Mouse (Mus musculus): ENCODE data around the gene Serpinb7. TPM values are rescaled to one million over a fixed set of nuclear protein-coding genes. Genes with fewer than 3 reads are reported as not detected.

Serpinb7 gene
- total RNA-seq (2021) = not detected
- long read RNA-seq, experiment 1 = 0 reads
- long read RNA-seq, experiment 2 = 0 reads

GRCm38 (mm10) chr1:107399355-107399754 is at the start of gene Serpinb7:
Gene Serpinb7 (plus strand): TSS chr1:107399655.
- DNase-seq (ENCODE audit: low spot score in 2 of 2) = no peak
- intact Hi-C loops (cut with DNase I) = no loop called here

GRCm38 (mm10) chr1:107350392-107350791 is 49.1 kb upstream of the Serpinb7 start:
- intact Hi-C loops (cut with DNase I) = no loop called here
- no peak for DNase-seq (ENCODE audit: low spot score in 2 of 2)

DNA sequence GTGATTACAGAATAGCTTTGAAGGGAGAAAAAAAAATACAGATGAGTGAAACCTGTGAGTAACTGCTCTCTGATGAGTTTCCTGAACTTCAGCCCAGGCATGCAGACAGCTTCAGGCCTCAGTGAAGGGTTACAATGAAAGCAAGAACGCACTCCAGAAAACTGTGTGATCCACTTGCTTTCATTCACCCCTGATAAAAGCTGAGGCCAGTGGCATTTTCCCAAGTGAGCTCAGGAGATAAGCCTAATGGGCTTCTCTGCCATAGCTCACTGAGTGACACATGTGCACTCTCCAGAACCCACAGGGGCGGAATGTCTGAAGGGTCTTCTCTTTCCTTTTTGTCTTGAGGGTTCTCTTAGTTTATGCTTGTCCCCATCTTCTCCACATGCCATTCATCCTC is 48.3 kb upstream of the Serpinb7 start:
- intact Hi-C loops (cut with DNase I) = no loop called here
- no peak for DNase-seq (ENCODE audit: low spot score in 2 of 2)

DNA sequence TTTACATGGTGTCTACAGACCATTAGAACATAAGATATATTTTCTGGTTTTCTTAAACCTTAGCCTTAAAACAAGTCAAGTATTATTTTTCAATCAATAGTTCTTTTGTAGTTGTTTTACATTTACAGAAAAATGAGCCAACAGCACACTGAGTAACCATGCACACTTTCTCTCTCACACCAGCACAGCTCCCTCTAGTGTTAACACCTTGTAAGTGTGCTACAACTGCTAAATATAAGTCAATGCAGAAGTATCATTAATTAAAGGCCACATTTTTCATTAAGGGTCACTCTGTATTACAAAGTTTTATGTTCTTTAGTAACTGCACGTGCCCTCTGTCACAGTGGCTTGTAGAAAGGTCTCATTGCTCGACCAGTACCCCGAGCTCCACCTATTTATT is 46.4 kb upstream of the Serpinb7 start:
- no peak for DNase-seq (ENCODE audit: low spot score in 2 of 2)
- intact Hi-C loops (cut with DNase I) = no loop called here

- intact Hi-C loops (cut with DNase I) = no loop called here
- DNase-seq (ENCODE audit: low spot score in 2 of 2) = no peak
Observed at GRCm38 (mm10) chr1:107360898-107361297, 38.6 kb upstream of the Serpinb7 start, which contains the start of gene Serpinb11. Gene Serpinb11 (plus strand): TSS chr1:107361198.

DNA sequence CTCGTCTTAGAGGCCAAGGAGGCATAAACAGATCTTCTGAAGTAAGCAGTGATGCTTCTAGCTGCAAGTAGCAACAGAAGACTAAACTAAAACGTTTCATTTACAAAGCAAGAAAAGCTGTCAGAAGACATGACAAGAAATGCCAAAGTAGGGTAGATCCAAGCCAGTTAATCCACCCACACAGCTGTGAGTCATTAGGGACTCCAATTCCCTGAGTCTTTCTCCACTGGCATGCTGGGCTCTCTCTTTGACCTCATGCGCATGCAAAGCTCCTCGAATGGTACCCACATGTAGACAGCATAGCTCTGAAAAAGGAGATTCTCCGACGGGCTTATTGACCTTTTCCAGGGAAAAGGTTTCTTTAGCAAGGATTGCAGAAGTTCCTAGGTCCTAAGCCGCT is 33.5 kb upstream of the Serpinb7 start:
- no peak for DNase-seq (ENCODE audit: low spot score in 2 of 2)

DNA sequence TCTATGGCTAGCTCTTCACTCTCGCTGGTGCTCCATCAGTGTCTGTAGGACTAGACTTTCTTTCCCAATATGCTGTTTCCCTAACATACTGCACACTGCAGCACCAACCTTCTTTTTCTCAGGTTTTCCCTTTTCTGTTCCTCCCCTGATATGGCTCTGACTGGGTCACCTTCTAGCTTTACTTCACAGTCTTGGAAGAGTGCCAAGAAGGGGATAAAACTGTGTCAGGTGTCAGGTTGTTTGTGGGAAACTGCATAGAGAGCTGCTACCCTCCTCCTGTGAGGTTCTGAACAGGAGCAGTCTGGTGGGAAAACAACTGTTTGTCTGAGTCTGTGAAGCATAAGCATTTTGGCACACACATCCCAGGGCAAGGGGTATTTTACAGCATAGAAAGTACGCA is 30.5 kb upstream of the Serpinb7 start:
- DNase-seq (ENCODE audit: low spot score in 2 of 2) = no peak

More for the DNA sequence above, 33.5 kb upstream of the Serpinb7 start:
- intact Hi-C loops (cut with DNase I) = no loop called here

GRCm38 (mm10) chr1:107376952-107377351 is 22.5 kb upstream of the Serpinb7 start:
- intact Hi-C loops (cut with DNase I) = no loop called here
- no peak for DNase-seq (ENCODE audit: low spot score in 2 of 2)

More for the DNA sequence above, 30.5 kb upstream of the Serpinb7 start:
- intact Hi-C loops (cut with DNase I) = no loop called here

DNA sequence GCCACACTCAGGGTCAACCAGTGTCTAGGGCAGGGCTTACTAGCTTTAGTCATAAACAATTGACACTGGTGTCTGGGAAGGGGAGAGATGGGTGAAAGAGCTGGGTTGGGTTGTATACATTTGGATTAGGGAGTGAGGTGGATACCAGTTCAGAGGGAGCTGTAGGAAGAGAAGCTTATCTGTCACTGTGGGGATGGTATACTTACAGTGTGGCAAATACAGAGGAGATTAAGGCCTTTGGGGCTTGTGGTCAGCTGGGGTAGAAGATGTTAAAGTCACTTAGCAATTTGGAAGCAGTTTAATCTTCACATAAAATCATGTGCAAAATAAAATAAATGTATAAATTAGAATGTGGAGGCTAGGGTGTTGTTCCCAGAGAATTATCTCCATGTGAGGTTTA is 21.1 kb upstream of the Serpinb7 start:
- no peak for DNase-seq (ENCODE audit: low spot score in 2 of 2)
- intact Hi-C loops (cut with DNase I) = no loop called here

DNA sequence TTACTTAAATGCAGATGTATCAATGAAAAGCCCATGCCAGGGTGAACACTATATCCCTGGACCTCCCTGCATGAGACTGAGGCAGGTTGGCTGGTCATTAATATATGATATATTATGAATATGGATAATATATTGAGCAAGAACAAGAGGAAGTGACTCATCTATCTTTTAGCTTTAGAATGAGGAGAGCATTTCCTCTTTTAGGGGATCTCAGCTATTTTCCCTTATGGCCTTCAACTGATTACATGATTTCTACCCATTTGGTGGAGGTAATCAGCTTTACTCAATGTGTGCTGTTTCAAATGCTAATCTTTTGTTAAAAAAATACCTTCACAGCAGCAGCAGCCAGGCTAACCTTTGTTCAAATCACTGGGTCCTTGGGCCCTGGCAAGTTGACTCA is 18.0 kb upstream of the Serpinb7 start:
- intact Hi-C loops (cut with DNase I) = no loop called here

GRCm38 (mm10) chr1:107382404-107382803 is 17.1 kb upstream of the Serpinb7 start:
- no peak for DNase-seq (ENCODE audit: low spot score in 2 of 2)
- intact Hi-C loops (cut with DNase I) = no loop called here

More for the DNA sequence above, 18.0 kb upstream of the Serpinb7 start:
- no peak for DNase-seq (ENCODE audit: low spot score in 2 of 2)

- DNase-seq (ENCODE audit: low spot score in 2 of 2) = no peak
- intact Hi-C loops (cut with DNase I) = no loop called here
Observed at GRCm38 (mm10) chr1:107384532-107384931, 14.9 kb upstream of the Serpinb7 start.

DNA sequence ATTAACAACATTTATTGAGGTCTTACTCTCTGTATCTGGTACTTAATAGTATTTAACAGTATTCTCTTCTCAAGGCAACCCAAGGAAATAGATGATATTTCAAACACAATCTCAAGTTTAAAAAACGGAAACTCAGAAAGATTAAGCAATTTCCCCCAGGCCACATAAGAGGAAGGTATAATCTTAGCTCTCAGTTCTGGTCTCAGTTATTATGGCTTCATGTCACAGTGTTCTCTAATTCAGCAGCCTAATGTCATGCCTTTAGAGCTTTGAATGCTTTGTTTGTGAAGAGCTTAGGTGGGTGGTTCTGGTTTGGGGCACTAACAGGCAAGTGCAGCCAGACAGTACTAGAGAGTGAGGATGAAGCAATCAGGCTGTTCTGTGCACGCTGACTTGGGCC is 9.7 kb upstream of the Serpinb7 start:
- intact Hi-C loops (cut with DNase I) = no loop called here
- DNase-seq (ENCODE audit: low spot score in 2 of 2) = no peak

DNA sequence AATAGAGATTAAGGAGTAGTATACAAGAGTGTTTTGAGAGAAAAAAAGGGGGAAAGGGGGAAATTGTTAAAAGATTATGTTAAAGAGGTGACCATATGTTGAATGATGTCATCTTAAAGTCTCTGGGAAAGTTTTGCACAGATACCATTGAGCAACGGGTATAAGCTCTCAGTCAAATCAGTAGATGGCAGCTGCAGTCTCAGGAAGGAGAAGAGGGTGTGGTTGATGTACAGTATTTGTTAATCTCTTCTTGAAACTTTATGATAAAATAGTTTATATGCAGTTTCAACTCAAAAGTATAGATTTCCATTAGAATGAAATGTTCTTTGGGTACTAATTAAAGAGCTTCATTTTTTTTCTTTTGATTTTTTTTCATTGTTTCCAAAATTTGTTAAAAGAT is 2.0 kb upstream of the Serpinb7 start:
- DNase-seq (ENCODE audit: low spot score in 2 of 2) = no peak

GRCm38 (mm10) chr1:107402082-107402481 is 2.6 kb downstream of the Serpinb7 start:
- no peak for DNase-seq (ENCODE audit: low spot score in 2 of 2)
- intact Hi-C loops (cut with DNase I) = no loop called here

More for the DNA sequence above, 2.0 kb upstream of the Serpinb7 start:
- intact Hi-C loops (cut with DNase I) = no loop called here

- intact Hi-C loops (cut with DNase I) = no loop called here
Observed at GRCm38 (mm10) chr1:107414650-107415049, 15.2 kb downstream of the Serpinb7 start.

GRCm38 (mm10) chr1:107422487-107422886 is 23.0 kb downstream of the Serpinb7 start:
- intact Hi-C loops (cut with DNase I) = no loop called here
- DNase-seq (ENCODE audit: low spot score in 2 of 2) = no peak

More at GRCm38 (mm10) chr1:107414650-107415049, 15.2 kb downstream of the Serpinb7 start:
- no peak for DNase-seq (ENCODE audit: low spot score in 2 of 2)

- intact Hi-C loops (cut with DNase I) = no loop called here
- DNase-seq (ENCODE audit: low spot score in 2 of 2) = no peak
Observed at GRCm38 (mm10) chr1:107431253-107431652, 31.8 kb downstream of the Serpinb7 start.

GRCm38 (mm10) chr1:107435528-107435927 is 36.1 kb downstream of the Serpinb7 start:
- DNase-seq (ENCODE audit: low spot score in 2 of 2) = no peak
- intact Hi-C loops (cut with DNase I) = no loop called here

DNA sequence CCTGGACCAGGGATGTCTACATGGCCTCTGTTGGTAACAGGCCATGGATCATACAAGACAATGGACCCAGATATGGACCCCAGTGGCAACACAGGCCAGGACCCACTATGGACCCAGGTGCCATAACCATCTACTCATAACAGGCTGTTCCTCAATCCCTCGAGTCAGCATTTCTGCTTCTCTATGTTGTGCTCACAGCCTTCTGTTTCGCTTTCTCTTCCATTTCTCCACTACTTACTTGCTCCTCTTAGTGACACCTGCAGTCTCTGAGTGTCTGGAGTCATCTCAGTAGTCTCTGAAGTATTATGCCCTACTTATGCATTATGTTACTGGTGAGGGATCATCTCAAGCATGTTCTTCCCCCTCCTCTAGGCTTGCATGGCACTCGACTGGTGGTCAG is 40.0 kb downstream of the Serpinb7 start:
- DNase-seq (ENCODE audit: low spot score in 2 of 2) = no peak
- intact Hi-C loops (cut with DNase I) = no loop called here

- intact Hi-C loops (cut with DNase I) = no loop called here
- no peak for DNase-seq (ENCODE audit: low spot score in 2 of 2)
Observed at GRCm38 (mm10) chr1:107445352-107445751, 45.9 kb downstream of the Serpinb7 start.
